ENCODE assay signal across 10 mouse cellular contexts in the genomic region with DNA sequence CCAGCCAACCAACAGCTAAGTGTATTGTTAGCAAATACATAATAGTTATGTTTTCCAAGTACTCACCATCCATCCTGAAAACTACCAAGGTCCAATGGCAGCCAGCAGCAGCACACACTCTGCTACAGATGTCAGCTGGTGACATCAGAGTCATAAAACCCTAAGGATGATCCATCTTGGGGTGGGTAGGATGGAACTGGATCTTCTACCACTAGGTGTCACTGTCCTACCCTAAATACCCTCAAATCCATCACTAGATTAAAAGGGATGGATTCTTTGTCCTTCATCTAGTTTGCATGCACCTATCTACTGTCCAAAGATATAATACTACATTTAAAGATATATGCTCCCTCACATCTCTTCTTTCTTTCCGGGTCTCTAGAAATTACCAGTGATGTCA.
DNase-seq lines count a peak whose midpoint lies in the region; ATAC-seq lines count a peak whose summit lies in the region.
"Had no signal": no experiment of that assay in that cellular context is flagged by ENCODE, and none has a peak within 500 bp of the region (broad histone marks: within the 10 kb centered on the region; RNA-seq: fewer than 3 reads in every experiment).

No protein-coding gene starts in this region.

- no peak overlapping the region for H3K4me3 ChIP-seq in hindbrain, embryonic 12.5 days
- no peak overlapping the region for H3K4me3 ChIP-seq in hindbrain, embryonic 13.5 days
- no peak overlapping the region for H3K4me3 ChIP-seq in forebrain, embryonic 14.5 days (ENCODE audit: low read depth, low read length)
- H3K4me3 ChIP-seq: embryonic facial prominence, embryonic 12.5 days; liver, embryonic 15.5 days had no signal

- no peak overlapping the region for H3K9ac ChIP-seq in hindbrain, embryonic 12.5 days
- no peak overlapping the region for H3K9ac ChIP-seq in hindbrain, embryonic 13.5 days
- H3K9ac ChIP-seq in forebrain, embryonic 14.5 days (ENCODE audit: low read length) = no peak overlapping the region
- H3K9ac ChIP-seq: embryonic facial prominence, embryonic 12.5 days; liver, embryonic 15.5 days had no signal

- no peak overlapping the region for H3K4me2 ChIP-seq in hindbrain, embryonic 12.5 days (replicated peaks)
- no peak overlapping the region for H3K4me2 ChIP-seq in hindbrain, embryonic 13.5 days
- no peak overlapping the region for H3K4me2 ChIP-seq in forebrain, embryonic 14.5 days (ENCODE audit: low read length)
- H3K4me2 ChIP-seq: embryonic facial prominence, embryonic 12.5 days; liver, embryonic 15.5 days had no signal

- H3K36me3 ChIP-seq in hindbrain, embryonic 12.5 days = no peaks in the 10 kb centered on the region
- H3K36me3 ChIP-seq in hindbrain, embryonic 13.5 days = no peaks in the 10 kb centered on the region
- H3K36me3 ChIP-seq in forebrain, embryonic 14.5 days (ENCODE audit: control insufficient read depth, insufficient read depth, low read length) = no peaks in the 10 kb centered on the region
- H3K36me3 ChIP-seq: embryonic facial prominence, embryonic 12.5 days; liver, embryonic 15.5 days had no signal

- peak; percentile 20 to 29 for DNase-seq in B cell, adult 2 months
- DNase-seq in R1 (ENCODE audit: low read depth, low spot score) = peak; percentile 42
- DNase-seq in forebrain, embryonic 14.5 days (ENCODE audit: low spot score) = peak; percentile 63
- DNase-seq in layer of hippocampus, postnatal 10 days (ENCODE audit: low spot score in 2 of 2) = peak; percentile 5 to 23
- DNase-seq in telencephalon, adult 2 months (ENCODE audit: low read depth, low spot score) = peak; percentile 38
- no peak for DNase-seq in thymus, postnatal 36 days

- 83% methylated on average over 1 of the region's 1 CpGs for WGBS in hindbrain, embryonic 12.5 days
- WGBS in hindbrain, embryonic 13.5 days = 84% methylated on average over 1 of the region's 1 CpGs
- WGBS in forebrain, embryonic 14.5 days = 85% methylated on average over 1 of the region's 1 CpGs

- no peaks in the 10 kb centered on the region for H3K4me1 ChIP-seq in hindbrain, embryonic 12.5 days
- no peaks in the 10 kb centered on the region for H3K4me1 ChIP-seq in hindbrain, embryonic 13.5 days (replicated peaks)
- no peaks in the 10 kb centered on the region for H3K4me1 ChIP-seq in forebrain, embryonic 14.5 days (ENCODE audit: control insufficient read depth, insufficient read depth, low read length)
- H3K4me1 ChIP-seq: embryonic facial prominence, embryonic 12.5 days; liver, embryonic 15.5 days had no signal

- H3K27me3 ChIP-seq in hindbrain, embryonic 12.5 days = no peaks in the 10 kb centered on the region
- H3K27me3 ChIP-seq in hindbrain, embryonic 13.5 days = no peaks in the 10 kb centered on the region
- H3K27me3 ChIP-seq in forebrain, embryonic 14.5 days (replicated peaks; ENCODE audit: control insufficient read depth, insufficient read depth, low read length) = no peaks in the 10 kb centered on the region
- H3K27me3 ChIP-seq: embryonic facial prominence, embryonic 12.5 days; liver, embryonic 15.5 days had no signal

- H3K27ac ChIP-seq in hindbrain, embryonic 12.5 days = no peak overlapping the region
- no peak overlapping the region for H3K27ac ChIP-seq in hindbrain, embryonic 13.5 days
- no peak overlapping the region for H3K27ac ChIP-seq in forebrain, embryonic 14.5 days (ENCODE audit: low read depth, low read length)
- H3K27ac ChIP-seq: embryonic facial prominence, embryonic 12.5 days; liver, embryonic 15.5 days had no signal

- no peaks in the 10 kb centered on the region for H3K9me3 ChIP-seq in hindbrain, embryonic 12.5 days (replicated peaks)
- H3K9me3 ChIP-seq in hindbrain, embryonic 13.5 days = no peaks in the 10 kb centered on the region
- no peaks in the 10 kb centered on the region for H3K9me3 ChIP-seq in forebrain, embryonic 14.5 days (replicated peaks; ENCODE audit: control insufficient read depth, low read length)
- H3K9me3 ChIP-seq: embryonic facial prominence, embryonic 12.5 days; liver, embryonic 15.5 days had no signal

- peak; percentile 19; the same call in 1 of the 2 replicates for ATAC-seq in hindbrain, embryonic 12.5 days (ENCODE audit: low FRiP score)
- ATAC-seq in hindbrain, embryonic 13.5 days (ENCODE audit: low FRiP score) = no peak
- ATAC-seq in forebrain, embryonic 14.5 days = peak; percentile 72

Comparison
In these comparisons a context has a peak if more than half of its experiments do, and no peak if none do; other contexts are left out.
1. DNase-seq: peak in B cell, adult 2 months (2 of 2), R1 (single experiment), forebrain, embryonic 14.5 days (single experiment), layer of hippocampus, postnatal 10 days (2 of 2) and telencephalon, adult 2 months (single experiment); none in thymus, postnatal 36 days (0 of 2).